Mouse (Mus musculus) C2C12 (cell line): Measurements from ENCODE around the gene Vmn1r1.

Experiments
- CTCF ChIP-seq: IDR thresholded peaks from one replicate; pipeline ENCODE4 v1.5.1; 2011; ENCODE audit not compliant: control insufficient read depth, insufficient read depth, insufficient read length
- USF1 ChIP-seq: IDR thresholded peaks from one replicate; pipeline ENCODE4 v1.6.1; 2011; ENCODE audit warnings: low read depth, mild to moderate bottlenecking, control low read depth, moderate library complexity

DNA sequence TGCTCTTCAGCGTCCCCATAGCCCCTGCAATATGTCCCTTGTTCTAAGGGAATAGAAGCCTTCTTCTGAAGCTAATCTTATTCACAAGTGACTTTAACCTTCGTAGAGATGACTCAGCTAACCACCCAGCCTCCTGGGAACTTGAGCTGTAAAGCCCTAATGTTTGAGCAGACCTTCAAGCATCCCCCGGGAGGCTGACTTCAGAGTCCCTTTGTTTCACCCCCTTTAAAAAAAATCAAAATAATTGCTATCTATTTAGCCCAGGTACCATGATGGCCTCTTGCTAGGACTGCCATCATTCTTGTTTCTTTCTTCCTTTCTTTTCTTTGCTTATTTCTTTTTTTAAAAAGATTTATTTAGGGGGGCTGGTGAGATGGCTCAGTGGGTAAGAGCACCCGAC, 41.9 kb downstream of the Vmn1r1 start:
- TF ChIP-seq CTCF (no peak), USF1 (no peak)
